ENCODE assay signal across 8 mouse cellular contexts in the genomic region with DNA sequence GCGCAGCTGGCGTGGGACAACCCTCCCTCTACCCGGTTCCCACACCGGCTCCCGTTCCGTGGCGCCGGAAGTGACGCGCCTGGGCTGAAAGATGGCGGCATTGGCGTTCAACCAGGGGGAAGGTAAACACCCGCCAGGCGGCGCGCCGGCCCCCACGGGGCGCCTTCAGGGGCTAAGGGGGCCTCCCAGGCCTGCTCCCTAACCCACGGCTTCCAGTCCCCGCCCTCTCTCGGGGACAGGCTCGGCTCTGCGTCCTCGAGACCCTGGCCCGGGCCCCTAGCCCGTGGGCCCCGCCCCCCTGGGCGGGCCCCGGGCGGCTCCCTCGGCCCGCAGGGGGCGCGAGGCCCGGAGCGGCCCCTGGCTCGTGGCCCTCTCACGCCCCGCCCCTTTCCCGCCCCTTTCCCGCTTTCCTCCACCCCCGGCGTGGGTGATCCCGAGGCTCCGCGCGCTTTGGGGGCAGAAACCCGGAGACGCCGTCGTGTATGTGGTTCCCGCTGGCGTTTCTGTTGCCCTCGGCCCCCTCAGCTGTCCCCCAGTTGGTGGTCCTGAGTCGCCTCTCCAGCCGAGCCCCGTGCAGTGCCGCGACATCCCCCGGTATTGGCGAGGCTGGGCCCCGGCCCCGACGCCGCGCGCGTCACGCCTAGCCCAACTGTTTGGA. TPM values are rescaled to one million over a fixed set of nuclear protein-coding genes. Genes with fewer than 3 reads are reported as not detected.
DNase-seq lines count a peak whose midpoint lies in the region; ATAC-seq and TF ChIP-seq lines count a peak whose summit lies in the region.

A gene (plus strand): TSS at position 68 of the 658 bp plus-strand sequence.

- peak within 1 kb of the TSS; percentile 95 for H3K27ac ChIP-seq in cerebellum, adult 2 months (ENCODE audit: insufficient read depth, low read length)
- peak within 1 kb of the TSS; percentile 84 for H3K27ac ChIP-seq in forebrain, postnatal 0 days (ENCODE audit: low read depth, low read length)
- peak within 1 kb of the TSS; percentile 93 for H3K27ac ChIP-seq in layer of hippocampus, adult 2 months
- H3K27ac ChIP-seq in neural tube, embryonic 15.5 days (replicated peaks): peak within 1 kb of the TSS; percentile 89

- WGBS in cerebellum, adult 2 months: 2% methylated on average over 46 of the region's 70 CpGs
- WGBS in forebrain, postnatal 0 days: 12% methylated on average over 48 of the region's 70 CpGs
- 9% methylated on average over 65 of the region's 70 CpGs for WGBS in lung, adult 2 months
- 6% methylated on average over 69 of the region's 70 CpGs for WGBS in neural tube, embryonic 15.5 days

- H3K36me3 ChIP-seq in forebrain, postnatal 0 days (ENCODE audit: insufficient read depth): no peaks in the 10 kb centered on the region
- no peaks in the 10 kb centered on the region for H3K36me3 ChIP-seq in neural tube, embryonic 15.5 days

- TF ChIP-seq POLR2A in cerebellum, adult 2 months (IDR thresholded peaks at IDR 0.05; ENCODE audit: borderline replicate concordance, insufficient read depth, low read length): peak; percentile 49; the same call in 1 of the 2 replicates
- TF ChIP-seq POLR2A in lung, adult 2 months (IDR thresholded peaks at IDR 0.05; ENCODE audit: borderline replicate concordance, extremely low read depth, low read depth, low read length): peak; percentile 70; the same call in 1 of the 2 replicates

- peak within 1 kb of the TSS; percentile 44 for H3K4me2 ChIP-seq in forebrain, postnatal 0 days (ENCODE audit: low read depth)
- H3K4me2 ChIP-seq in neural tube, embryonic 15.5 days: peak within 1 kb of the TSS; percentile 54

- H3K4me1 ChIP-seq in cerebellum, adult 2 months (ENCODE audit: control insufficient read depth, insufficient read depth, low read length): no peaks in the 10 kb centered on the region
- no peaks in the 10 kb centered on the region for H3K4me1 ChIP-seq in forebrain, postnatal 0 days (ENCODE audit: insufficient read depth)
- no peaks in the 10 kb centered on the region for H3K4me1 ChIP-seq in lung, adult 2 months (ENCODE audit: control insufficient read depth, insufficient read depth, low read length)
- H3K4me1 ChIP-seq in neural tube, embryonic 15.5 days: no peaks in the 10 kb centered on the region

- peak within 1 kb of the TSS; percentile 68 for H3K9ac ChIP-seq in forebrain, postnatal 0 days
- H3K9ac ChIP-seq in neural tube, embryonic 15.5 days (replicated peaks): peak within 1 kb of the TSS; percentile 73

- no peaks in the 10 kb centered on the region for H3K27me3 ChIP-seq in cerebellum, adult 2 months (ENCODE audit: control insufficient read depth, insufficient read depth, low read length)
- no peaks in the 10 kb centered on the region; the same call in 1 of the 2 replicates for H3K27me3 ChIP-seq in forebrain, postnatal 0 days (ENCODE audit: insufficient read depth, low read length)
- peaks cover 61% of the 10 kb centered on the region for H3K27me3 ChIP-seq in neural tube, embryonic 15.5 days (replicated peaks)

- peak; percentile 92 for ATAC-seq in forebrain, postnatal 0 days
- ATAC-seq in neural tube, embryonic 15.5 days (ENCODE audit: low FRiP score): peak; percentile 92

- H3K4me3 ChIP-seq in cerebellum, adult 2 months (replicated peaks; ENCODE audit: insufficient read depth, low read depth, low read length): peak within 1 kb of the TSS; percentile 79
- peak within 1 kb of the TSS; percentile 58 for H3K4me3 ChIP-seq in forebrain, postnatal 0 days (ENCODE audit: low read depth, low read length)
- H3K4me3 ChIP-seq in layer of hippocampus, adult 2 months: peak within 1 kb of the TSS; percentile 69
- peak within 1 kb of the TSS; percentile 73 for H3K4me3 ChIP-seq in lung, adult 2 months (replicated peaks; ENCODE audit: extremely low read depth, low read depth, low read length)
- peak within 1 kb of the TSS; percentile 62 for H3K4me3 ChIP-seq in neural tube, embryonic 15.5 days (replicated peaks)

- H3K9me3 ChIP-seq in forebrain, postnatal 0 days (ENCODE audit: low read length): no peaks in the 10 kb centered on the region
- H3K9me3 ChIP-seq in neural tube, embryonic 15.5 days (replicated peaks): no peaks in the 10 kb centered on the region

- DNase-seq in MEL-GATA-1-ER (ENCODE audit: extremely low read depth, low read depth): peak; percentile 80
- DNase-seq in cerebellum, adult 2 months: peak; percentile 77 to 85
- peak; percentile 89 for DNase-seq in forebrain, postnatal 0 days
- DNase-seq in heart, postnatal 4 days: peak; percentile 87
- peak; percentile 73 to 75 for DNase-seq in layer of hippocampus, adult 2 months (ENCODE audit: low spot score in 2 of 2)
- peak; percentile 85 for DNase-seq in lung, adult 2 months
- peak; percentile 90 for DNase-seq in testis, postnatal 14 days (ENCODE audit: low spot score)

- no peak for TF ChIP-seq CTCF in cerebellum, adult 2 months (IDR thresholded peaks at IDR 0.05; ENCODE audit: borderline replicate concordance, insufficient read depth, low read depth, low read length)
- peak; percentile 47 for TF ChIP-seq CTCF in forebrain, postnatal 0 days (IDR thresholded peaks at IDR 0.05; ENCODE audit: low read depth)
- TF ChIP-seq CTCF in layer of hippocampus, adult 2 months (conservative IDR thresholded peaks at IDR 0.05): peak; percentile 67
- no peak for TF ChIP-seq CTCF in lung, adult 2 months (IDR thresholded peaks at IDR 0.05; ENCODE audit: insufficient read depth, low read length)

RNA-seq across cellular contexts. Expression of the gene that starts here (rescaled TPM):
- polyA plus RNA-seq in cerebellum, adult 2 months (2012; rRNA removed): 8.4 and 9.2 TPM in 2 replicates
- total RNA-seq in forebrain, postnatal 0 days (2014; rRNA removed): 14.8 and 20.5 TPM in 2 replicates
- 6.1 and 7.3 TPM in 2 replicates for polyA plus RNA-seq in forebrain, postnatal 0 days (2015; fragmentation: Nextera tagmentation; extraction: Ambion mirVana)
- total RNA-seq in heart, postnatal 4 days (2021): 10 to 100 TPM; 11.3 to 12.0 TPM
- 10 to 100 TPM; 25.9 to 26.7 TPM for total RNA-seq in layer of hippocampus, adult 2 months (2021)
- polyA plus RNA-seq in lung, adult 2 months (2012; rRNA removed): 5.6 and 9.1 TPM in 2 replicates
- 9.1 and 11.2 TPM in 2 replicates for polyA plus RNA-seq in neural tube, embryonic 15.5 days (2015; fragmentation: Nextera tagmentation; extraction: Ambion mirVana)

Comparison
In these comparisons a context has a peak if more than half of its experiments do, and no peak if none do; other contexts are left out.
1. Peak in every context shown above with its lines: DNase-seq, ATAC-seq, H3K4me3 ChIP-seq and H3K27ac ChIP-seq.
2. CTCF ChIP-seq: peak in forebrain, postnatal 0 days (single experiment) and layer of hippocampus, adult 2 months (single experiment); none in cerebellum, adult 2 months (single experiment) and lung, adult 2 months (single experiment).